Mouse (Mus musculus) heart, postnatal 14 days (tissue): Measurements from ENCODE around the gene Ccdc113. TPM values are rescaled to one million over a fixed set of nuclear protein-coding genes. Genes with fewer than 3 reads are reported as not detected.
"Not testable (repeated sequence)": the region's sequence is repeated elsewhere in the genome, so short reads cannot be mapped to it uniquely, and the experiment has no call there.

ENCODE experiments used
- DNase-seq, 2 experiments: peaks; one replicate each; pipeline ENCODE4 v3.0.0; 2021 to 2022
- intact Hi-C: fragments of 180-260 bp; cut with DNase I; formaldehyde crosslinking; loops from one replicate; pipeline ENCODE4 v1.15.1; 2025
- total RNA-seq, 2 experiments: library from RNA; stranded (reverse); gene quantifications; 2 replicates each; pipeline ENCODE4 v1.2.3; 2021

Gene Ccdc113
- total RNA-seq, 2 experiments from 2014 or later = not detected

DNA sequence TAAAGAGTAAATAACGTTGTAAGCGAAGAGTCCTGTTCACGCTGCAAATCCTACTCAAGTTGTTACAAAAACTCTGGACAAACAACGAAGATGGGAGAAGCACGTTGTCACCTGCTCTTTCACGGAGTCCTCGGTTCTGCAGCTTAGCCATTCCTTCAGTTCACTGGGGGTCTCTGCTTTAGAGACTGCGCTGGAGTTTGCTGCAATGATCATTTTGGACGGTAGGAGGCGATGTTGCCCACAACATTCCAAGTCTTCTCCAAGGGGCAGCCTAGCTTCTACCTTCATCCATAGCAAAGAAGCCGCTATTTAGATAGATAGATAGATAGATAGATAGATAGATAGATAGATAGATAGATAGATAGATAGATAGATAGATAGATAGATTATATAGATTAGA, 66.0 kb downstream of the Ccdc113 start:
- DNase-seq = peak; percentile 43 to 74
- intact Hi-C loops = loop anchor here (2.0 to 5.0 kb wide), 3 partner anchors 231 to 317 kb away; no protein-coding TSS in a partner anchor

DNA sequence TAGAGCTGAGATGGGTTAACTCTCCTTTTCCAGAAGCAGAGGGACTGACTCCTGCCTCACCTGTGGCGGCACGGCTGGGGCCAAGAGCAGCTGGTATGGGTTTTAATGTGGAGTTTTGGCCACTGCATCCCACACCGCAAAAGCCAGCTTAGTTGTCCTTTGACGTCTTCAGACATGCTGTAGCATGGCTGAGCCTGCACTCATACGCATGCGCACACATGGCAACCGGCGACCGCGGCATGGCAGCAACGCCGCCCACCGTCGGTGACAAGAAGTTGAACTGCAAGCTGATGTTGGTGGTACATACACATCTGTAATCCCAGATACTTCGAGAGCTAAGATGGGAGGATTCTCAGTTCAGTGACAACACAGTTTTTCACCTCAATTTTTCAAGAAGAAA, 67.4 kb downstream of the Ccdc113 start:
- intact Hi-C loops = loop anchor here (2.0 to 5.0 kb wide), 3 partner anchors 229 to 316 kb away; no protein-coding TSS in a partner anchor
- DNase-seq = no peak

DNA sequence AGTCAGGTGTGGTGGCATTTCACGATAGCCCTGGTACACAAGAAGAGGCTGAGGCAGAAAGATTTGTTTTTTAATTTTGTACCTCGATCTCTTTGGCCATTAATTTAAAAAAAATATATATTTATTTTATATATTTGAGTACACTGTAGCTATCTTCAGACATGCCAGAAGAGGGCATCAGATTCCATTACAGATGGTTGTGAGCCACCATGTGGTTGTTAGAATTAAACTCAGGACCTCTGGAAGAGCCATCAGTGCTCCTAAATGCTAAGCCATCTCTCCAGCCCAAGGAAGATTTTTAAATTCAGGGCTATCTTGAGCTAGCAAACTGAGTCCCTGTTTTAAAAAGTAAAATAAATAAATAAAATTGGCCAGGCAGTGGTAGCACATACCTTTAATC, 68.3 kb downstream of the Ccdc113 start:
- no peak for DNase-seq
- intact Hi-C loops = loop anchor here (5.0 kb wide), 2 partner anchors 255 to 315 kb away; no protein-coding TSS in a partner anchor

DNA sequence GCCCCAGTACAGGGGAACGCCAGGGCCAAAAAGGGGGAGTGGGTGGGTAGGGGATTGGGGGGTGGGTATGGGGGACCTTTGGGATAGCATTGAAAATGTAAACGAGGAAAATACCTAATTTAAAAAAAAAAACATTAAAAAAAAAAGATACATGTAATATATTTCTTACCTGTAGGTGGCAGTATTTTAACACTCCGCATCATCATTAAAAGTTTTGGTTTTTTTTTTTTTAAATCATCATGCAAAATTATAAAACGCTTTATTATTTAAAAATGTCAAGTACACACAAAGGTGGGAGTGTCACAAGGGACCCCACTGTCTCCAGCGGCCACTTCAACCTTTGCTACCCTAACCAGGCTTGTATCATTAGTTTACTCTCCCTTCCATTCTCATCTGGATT, 72.6 kb downstream of the Ccdc113 start:
- DNase-seq, intact Hi-C loops: not testable (repeated sequence)

DNA sequence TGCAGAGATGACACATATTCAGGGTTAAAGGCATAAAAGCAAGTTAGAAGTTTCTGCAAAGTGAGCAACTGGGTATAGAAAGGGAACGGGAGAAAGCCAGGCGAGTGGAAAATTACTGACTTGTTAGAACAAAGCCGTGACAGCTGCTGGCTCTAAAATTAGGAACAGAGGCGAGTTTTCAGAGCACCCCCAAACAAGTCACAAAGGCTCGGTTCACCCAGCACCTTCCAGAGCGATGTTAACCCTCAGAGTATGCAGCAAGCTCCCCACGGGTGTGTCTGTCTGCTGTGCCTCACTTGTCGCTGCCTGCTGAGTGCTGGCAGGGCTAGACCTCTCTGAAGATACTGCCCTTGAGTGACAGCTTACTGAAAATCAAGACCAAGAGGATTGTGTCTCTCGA, 73.3 kb downstream of the Ccdc113 start:
- intact Hi-C loops = no loop called here
- DNase-seq = no peak

Other genes starting within 250 kb of the Ccdc113 start
- gene Cngb1, start 227.5 kb upstream of the Ccdc113 start, total RNA-seq = 1 to 10 TPM; 1.3 to 1.7 TPM
- under 1 TPM in 1 of 2 experiments, not detected in 1; 0.37 TPM for gene Tepp, start 223.5 kb upstream of the Ccdc113 start, total RNA-seq
- gene Zfp319, start 202.1 kb upstream of the Ccdc113 start, total RNA-seq = 10 to 100 TPM; 11.6 to 11.9 TPM
- gene Usb1, start 201.8 kb upstream of the Ccdc113 start, total RNA-seq = 10 to 100 TPM; 18.6 TPM
- gene Mmp15, start 181.8 kb upstream of the Ccdc113 start, total RNA-seq = 10 to 100 TPM; 90.2 to 99.0 TPM
- gene Cfap20, start 99.2 kb upstream of the Ccdc113 start, total RNA-seq = 10 to 100 TPM; 32.9 to 38.7 TPM
- 10 to 100 TPM; 32.8 to 35.0 TPM for gene Csnk2a2, start 44.0 kb upstream of the Ccdc113 start, total RNA-seq
- gene Prss54, start 42.3 kb downstream of the Ccdc113 start, total RNA-seq = not detected
- 1 to 10 TPM; 1.2 to 1.6 TPM for gene Gins3, start 99.4 kb downstream of the Ccdc113 start, total RNA-seq
- 100 to 1,000 TPM; 314 to 320 TPM for gene Ndrg4, start 142.9 kb downstream of the Ccdc113 start, total RNA-seq
- gene Setd6, start 181.8 kb downstream of the Ccdc113 start, total RNA-seq = 10 to 100 TPM in 1 of 2 experiments, 1 to 10 TPM in 1; 8.5 to 11.6 TPM